Mouse (Mus musculus) erythroid progenitor cell, adult 5-6 weeks (primary cell): ENCODE results near the gene Hist1h2bn. TPM values are rescaled to one million over a fixed set of nuclear protein-coding genes. Genes with fewer than 3 reads are reported as not detected.
A peak's percentile ranks its signal among the peaks of the same experiment; 100 is the strongest.
"Not testable (repeated sequence)": the region's sequence is repeated elsewhere in the genome, so short reads cannot be mapped to it uniquely, and the experiment has no call there.

ENCODE experiments used
- ATAC-seq: replicated peaks from 2 replicates; pipeline ENCODE4 v1.8.0; 2016; ENCODE audit warnings: moderate number of reproducible peaks, mild to moderate bottlenecking, moderate TSS enrichment, inconsistent platforms; ENCODE audit not compliant: poor library complexity, low FRiP score, severe bottlenecking
- total RNA-seq, 2 experiments: library from RNA; stranded (forward) in 1 of 2; stranded (reverse) in 1 of 2; fragments of 150-400 nt in 1 of 2; fragments of 186-747, 209-891 nt in 1 of 2; gene quantifications; 2 replicates each; pipeline versions ENCODE4 v1.2.3 to v1.2.4; 2015 to 2017; ENCODE audit warnings: low replicate concordance in 2 of 2

Hist1h2bn gene
- total RNA-seq (2015; ENCODE audit: low replicate concordance) (1,688 and 1,944 TPM in 2 replicates), total RNA-seq (2017; ENCODE audit: low replicate concordance) (6,530 and 7,011 TPM in 2 replicates)

DNA sequence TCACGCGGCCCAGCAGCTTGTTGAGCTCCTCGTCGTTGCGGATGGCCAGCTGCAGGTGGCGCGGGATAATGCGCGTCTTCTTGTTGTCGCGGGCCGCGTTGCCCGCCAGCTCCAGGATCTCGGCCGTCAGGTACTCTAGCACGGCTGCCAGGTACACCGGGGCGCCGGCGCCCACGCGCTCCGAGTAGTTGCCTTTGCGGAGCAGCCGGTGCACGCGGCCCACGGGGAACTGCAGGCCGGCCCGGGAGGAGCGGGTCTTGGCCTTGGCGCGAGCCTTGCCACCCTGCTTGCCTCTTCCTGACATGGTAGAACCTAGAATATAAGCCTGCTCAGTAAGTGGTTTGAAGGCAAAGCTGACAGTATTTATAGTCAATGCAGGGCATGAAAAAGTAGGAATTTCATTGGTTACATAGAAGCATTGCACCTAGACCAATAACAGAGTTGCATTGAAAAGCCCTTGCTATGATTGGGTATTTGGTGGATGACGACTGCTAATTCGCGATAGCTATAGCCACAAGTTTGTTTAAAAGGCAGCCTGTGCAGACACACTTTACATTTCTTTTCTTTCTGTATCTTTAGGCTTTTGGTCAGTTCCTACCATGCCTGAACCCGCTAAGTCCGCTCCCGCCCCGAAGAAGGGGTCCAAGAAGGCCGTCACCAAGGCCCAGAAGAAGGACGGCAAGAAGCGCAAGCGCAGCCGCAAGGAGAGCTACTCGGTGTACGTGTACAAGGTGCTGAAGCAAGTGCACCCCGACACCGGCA, at the start of gene Hist1h2bn, which contains the start of gene Hist1h2ak:
Gene Hist1h2bn (plus strand): TSS at position 600 of the 762 bp plus-strand sequence.
Gene Hist1h2ak (minus strand): TSS at position 304 of the 762 bp plus-strand sequence.
- peak; percentile 71 for ATAC-seq

GRCm38 (mm10) chr13:21706669-21707068, 47.3 kb upstream of the Hist1h2bn start:
- ATAC-seq = no peak

DNA sequence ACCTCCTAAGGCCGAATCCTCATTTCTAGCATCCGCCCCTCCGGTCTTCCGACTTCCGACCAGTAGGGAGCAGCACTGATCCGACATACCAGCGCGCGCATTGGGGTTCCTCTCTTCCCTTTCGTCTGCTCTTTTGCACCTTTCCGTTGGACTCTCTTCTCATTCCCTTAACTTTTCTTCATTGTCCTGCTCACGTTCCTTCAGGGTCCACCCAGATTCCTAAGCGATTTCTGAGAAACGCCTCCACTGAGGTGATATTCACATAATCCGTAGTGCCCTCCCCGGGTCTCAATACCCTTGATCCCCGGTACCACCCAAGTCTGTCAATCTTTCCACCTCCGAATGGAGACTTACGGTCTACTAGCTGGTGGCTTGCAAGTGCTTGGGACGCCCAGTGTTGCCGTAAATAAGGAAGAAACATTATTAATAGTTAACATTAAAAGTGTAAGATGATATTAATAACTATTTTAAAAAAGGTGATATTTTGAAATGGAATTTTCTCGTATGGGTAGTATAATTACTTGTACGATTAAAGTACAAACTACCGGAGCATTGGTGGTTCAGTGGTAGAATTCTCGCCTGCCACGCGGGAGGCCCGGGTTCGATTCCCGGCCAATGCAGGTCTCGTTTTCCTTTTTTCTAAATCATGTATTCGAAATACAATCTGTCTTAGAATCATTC, 43.8 kb upstream of the Hist1h2bn start:
- peak; percentile 89 for ATAC-seq

DNA sequence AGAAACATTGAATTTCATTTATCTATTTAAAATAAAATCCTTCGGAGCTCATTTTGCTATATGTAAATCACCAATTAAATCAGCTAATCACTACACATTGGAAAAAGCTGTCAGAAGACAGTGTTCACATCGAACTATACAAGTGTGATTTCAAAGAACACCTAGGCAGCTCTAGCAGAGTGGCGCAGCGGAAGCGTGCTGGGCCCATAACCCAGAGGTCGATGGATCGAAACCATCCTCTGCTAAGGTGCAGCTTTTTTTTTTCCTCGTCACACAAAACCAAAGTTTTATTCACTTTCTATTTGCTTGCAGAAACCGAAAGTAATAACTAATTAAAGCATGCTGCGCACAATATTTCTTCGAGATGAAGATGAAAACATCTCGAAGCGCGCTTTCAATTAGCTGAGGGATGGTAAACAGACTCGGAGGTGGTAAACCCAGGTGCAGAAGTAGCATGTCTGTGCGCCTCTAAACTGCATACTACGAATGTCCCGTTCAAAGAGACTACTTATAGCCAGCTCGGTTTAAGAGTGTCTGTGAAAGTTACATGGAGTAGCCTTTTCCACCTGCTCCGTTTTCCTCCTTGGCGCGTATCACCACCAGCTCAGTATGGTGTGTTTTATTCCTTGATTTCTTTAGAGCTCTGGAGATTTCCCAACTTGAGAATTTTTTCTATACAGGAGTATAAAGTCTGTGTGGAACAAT, 43.0 kb upstream of the Hist1h2bn start:
- 0 out of 2 replicates have a peak, but pooled peaks have one; percentile 36 for ATAC-seq

- no peak for ATAC-seq
These were observed 42.2 kb upstream of the Hist1h2bn start for GRCm38 (mm10) chr13:21711698-21712097.

- peak; percentile 28 for ATAC-seq
These were observed 39.2 kb upstream of the Hist1h2bn start for GRCm38 (mm10) chr13:21714725-21715124.

GRCm38 (mm10) chr13:21715131-21715863, 38.6 kb upstream of the Hist1h2bn start:
- ATAC-seq = peak; percentile 12; the same call in 1 of the 2 replicates

DNA sequence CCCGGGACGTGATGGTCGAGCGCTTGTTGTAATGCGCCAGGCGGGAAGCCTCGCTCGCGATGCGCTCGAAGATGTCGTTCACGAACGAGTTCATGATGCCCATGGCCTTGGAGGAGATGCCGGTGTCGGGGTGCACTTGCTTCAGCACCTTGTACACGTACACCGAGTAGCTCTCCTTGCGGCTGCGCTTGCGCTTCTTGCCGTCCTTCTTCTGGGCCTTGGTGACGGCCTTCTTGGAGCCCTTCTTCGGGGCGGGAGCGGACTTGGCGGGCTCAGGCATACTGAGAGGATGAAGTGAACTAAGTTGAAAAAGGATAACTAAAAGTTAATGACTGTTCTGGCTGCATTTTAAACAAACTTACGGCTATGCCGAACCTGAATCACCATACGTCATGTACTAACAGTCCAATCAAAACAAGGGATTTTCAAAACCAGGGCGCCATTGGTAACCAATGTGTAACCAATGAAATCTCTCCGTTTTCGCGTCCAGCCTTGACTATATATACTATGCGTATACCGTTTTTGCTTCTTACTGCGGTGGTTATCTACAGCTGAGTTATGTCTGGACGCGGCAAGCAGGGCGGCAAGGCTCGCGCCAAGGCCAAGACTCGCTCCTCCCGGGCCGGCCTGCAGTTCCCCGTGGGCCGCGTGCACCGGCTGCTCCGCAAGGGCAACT, 37.9 kb upstream of the Hist1h2bn start, which contains the start of the genes Hist1h2bl and Hist1h2ai:
Gene Hist1h2bl (minus strand): TSS at position 280 of the 676 bp plus-strand sequence.
Gene Hist1h2ai (plus strand): TSS at position 559 of the 676 bp plus-strand sequence.
- peak; percentile 70 for ATAC-seq

- ATAC-seq = peak; percentile 13
These were observed 37.2 kb upstream of the Hist1h2bn start for GRCm38 (mm10) chr13:21716540-21717391.

DNA sequence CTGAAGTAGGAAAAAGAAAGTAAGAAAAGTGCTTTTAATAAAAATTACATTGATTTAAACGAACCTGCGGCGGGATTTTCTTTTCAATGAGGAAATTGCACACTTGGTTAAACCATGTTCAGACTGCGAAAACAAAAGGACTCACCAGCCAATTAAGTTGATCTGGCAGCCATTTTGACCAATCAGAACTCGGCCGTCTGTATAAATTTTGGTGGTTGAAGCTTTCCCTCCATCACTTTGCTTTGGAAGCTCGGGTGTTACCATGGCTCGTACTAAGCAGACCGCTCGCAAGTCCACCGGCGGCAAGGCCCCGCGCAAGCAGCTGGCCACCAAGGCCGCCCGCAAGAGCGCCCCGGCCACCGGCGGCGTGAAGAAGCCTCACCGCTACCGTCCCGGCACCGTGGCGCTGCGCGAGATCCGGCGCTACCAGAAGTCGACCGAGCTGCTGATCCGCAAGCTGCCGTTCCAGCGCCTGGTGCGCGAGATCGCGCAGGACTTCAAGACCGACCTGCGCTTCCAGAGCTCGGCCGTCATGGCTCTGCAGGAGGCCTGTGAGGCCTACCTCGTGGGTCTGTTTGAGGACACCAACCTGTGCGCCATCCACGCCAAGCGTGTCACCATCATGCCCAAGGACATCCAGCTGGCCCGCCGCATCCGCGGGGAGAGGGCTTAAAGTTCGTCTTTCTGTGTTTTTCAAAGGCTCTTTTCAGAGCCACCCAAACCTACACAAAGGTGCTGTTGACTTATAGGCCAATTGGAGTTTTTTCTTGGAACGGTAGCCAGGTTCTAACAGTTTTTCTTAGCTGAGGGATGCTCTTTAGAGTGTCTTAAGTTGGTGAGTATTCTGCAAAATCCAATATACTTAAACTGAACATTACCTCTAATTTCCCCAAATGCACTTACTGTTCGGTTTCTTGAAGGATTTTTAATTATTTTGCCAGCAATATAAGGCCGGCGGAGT, 36.2 kb upstream of the Hist1h2bn start, which contains the start of gene Hist1h3h:
Gene Hist1h3h (plus strand): TSS at position 263 of the 961 bp plus-strand sequence.
- peak; percentile 40 for ATAC-seq

- ATAC-seq = peak; percentile 4
These were observed 35.4 kb upstream of the Hist1h2bn start for GRCm38 (mm10) chr13:21718381-21719080.

DNA sequence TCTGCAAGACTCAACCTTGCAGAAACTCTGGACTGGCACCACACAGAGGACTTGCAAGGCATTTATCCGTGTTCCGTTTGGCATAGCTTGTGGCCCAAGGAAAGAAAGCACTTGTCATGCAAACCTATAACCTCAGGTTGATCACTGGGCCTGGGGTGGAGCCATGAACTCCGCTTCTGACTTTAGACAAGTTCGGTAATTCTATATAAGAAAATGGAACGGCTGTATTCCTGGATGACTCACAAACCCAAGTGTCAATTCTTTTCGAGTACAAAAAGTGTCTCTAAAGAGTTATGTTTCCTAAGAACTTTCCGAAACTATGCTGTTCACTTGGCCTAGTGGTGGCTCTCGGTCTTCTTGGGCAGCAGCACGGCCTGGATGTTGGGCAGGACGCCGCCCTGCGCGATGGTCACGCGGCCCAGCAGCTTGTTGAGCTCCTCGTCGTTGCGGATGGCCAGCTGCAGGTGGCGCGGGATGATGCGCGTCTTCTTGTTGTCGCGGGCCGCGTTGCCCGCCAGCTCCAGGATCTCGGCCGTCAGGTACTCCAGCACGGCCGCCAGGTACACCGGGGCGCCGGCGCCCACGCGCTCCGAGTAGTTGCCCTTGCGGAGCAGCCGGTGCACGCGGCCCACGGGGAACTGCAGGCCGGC, 32.7 kb upstream of the Hist1h2bn start:
- not testable (repeated sequence) for ATAC-seq

- ATAC-seq = peak; percentile 77
These were observed 32.1 kb upstream of the Hist1h2bn start, which contains the start of gene Hist1h2bm for GRCm38 (mm10) chr13:21721757-21722372. TSS of gene Hist1h2bm (plus strand) at chr13:21722044.

GRCm38 (mm10) chr13:21722373-21722925, 31.5 kb upstream of the Hist1h2bn start:
- peak; percentile 21; the same call in 1 of the 2 replicates for ATAC-seq
